Mouse (Mus musculus): ENCODE data around the gene Atp8a1.

DNA sequence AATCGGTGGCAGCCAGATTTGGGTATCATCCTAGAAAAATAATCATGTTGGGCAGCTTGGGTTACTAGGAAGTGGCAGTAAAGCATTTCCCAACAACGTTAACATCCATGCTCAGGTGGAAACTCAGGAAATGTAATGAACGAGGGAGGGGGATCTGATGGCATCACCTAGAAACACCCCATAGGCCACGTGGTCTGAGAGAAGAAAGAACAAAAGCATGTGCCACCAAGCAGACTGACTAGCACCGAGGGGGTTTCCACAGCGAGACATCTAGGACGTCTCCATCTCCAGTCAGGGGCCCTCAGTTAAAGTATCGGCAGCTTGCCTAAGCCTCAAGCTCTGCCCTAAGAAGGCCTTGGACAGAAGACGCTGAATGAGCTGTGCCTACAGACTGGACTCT lies 21.0 kb downstream of the Atp8a1 start:
- no peak for TF ChIP-seq TCF12 (IDR thresholded peaks at IDR 0.05; ENCODE audit: low read depth, low read length)
- no peak for TF ChIP-seq SIN3A (IDR thresholded peaks at IDR 0.05; ENCODE audit: low read length)
- no peak for TF ChIP-seq CTCF (conservative IDR thresholded peaks at IDR 0.05 in 1 of 2, IDR thresholded peaks at IDR 0.05 in 1 of 2; ENCODE audit: low read depth in 2 of 2, low read length in 2 of 2)
- no peak for TF ChIP-seq ELF1 (IDR thresholded peaks at IDR 0.05; ENCODE audit: low read depth, low read length)
- TF ChIP-seq NRF1 (IDR thresholded peaks at IDR 0.05; ENCODE audit: low read depth, low read length) = no peak
- TF ChIP-seq POLR2A (IDR thresholded peaks at IDR 0.05; ENCODE audit: low read depth, low read length) = no peak
- TF ChIP-seq EP300 (IDR thresholded peaks at IDR 0.05; ENCODE audit: low read length) = no peak
- no peak for TF ChIP-seq KAT2A (IDR thresholded peaks at IDR 0.05; ENCODE audit: insufficient replicate concordance, low read length)

Data from CH12.LX (cell line).